Mouse (Mus musculus): Measurements from ENCODE around the gene Ninl.

DNA sequence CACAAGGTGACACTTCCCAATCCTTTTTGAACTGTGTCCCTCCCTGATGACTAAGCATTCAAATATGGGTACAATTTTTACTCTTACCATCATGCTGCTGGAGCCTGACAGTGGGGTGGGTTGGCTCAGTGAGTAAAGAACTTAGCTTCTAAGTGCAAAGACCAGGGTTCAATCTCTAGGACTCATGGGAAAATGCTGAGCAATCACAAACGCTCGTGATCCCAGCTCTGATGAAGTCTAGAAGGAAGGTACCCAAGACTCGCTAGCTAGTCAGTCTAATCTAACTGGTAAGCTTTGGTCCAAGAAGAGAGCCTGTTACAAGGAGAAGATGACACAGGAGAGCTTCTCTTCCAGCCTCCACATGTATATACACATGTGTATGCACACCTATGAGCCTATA is 4.7 kb downstream of the Ninl start:
- no peak for TF ChIP-seq CTCF (IDR thresholded peaks at IDR 0.05; ENCODE audit: borderline replicate concordance, extremely low read depth, insufficient read depth, insufficient read length)
- TF ChIP-seq POLR2A (IDR thresholded peaks at IDR 0.05; ENCODE audit: borderline replicate concordance, extremely low read depth, insufficient read depth, insufficient read length, poor library complexity, severe bottlenecking), result no peak
